Mouse (Mus musculus) hindbrain, embryonic 12.5 days (tissue): Measurements from ENCODE around the gene Pikfyve. TPM values are rescaled to one million over a fixed set of nuclear protein-coding genes. Genes with fewer than 3 reads are reported as not detected.
A peak's percentile ranks its signal among the peaks of the same experiment; 100 is the strongest.

Source experiments
- ATAC-seq: fragments of 200-750 bp; cut with Nextera tagmentation; 2 replicates; pipeline ENCODE4 v1.8.0; 2017; ENCODE audit warnings: moderate TSS enrichment; ENCODE audit not compliant: low FRiP score
- H3K27ac ChIP-seq: fragments of 300-500 bp; sonication (generic); 2 replicates; pipeline ENCODE4 v1.5.1; 2016; ENCODE audit warnings: mild to moderate bottlenecking
- H3K27me3 ChIP-seq: fragments of 300-500 bp; sonication (generic); 2 replicates; pipeline ENCODE4 v1.6.1; 2016; ENCODE audit warnings: mild to moderate bottlenecking
- H3K36me3 ChIP-seq: fragments of 300-500 bp; sonication (generic); 2 replicates; pipeline ENCODE4 v1.6.1; 2016; ENCODE audit warnings: mild to moderate bottlenecking
- H3K4me1 ChIP-seq: fragments of 300-500 bp; sonication (generic); 2 replicates; pipeline ENCODE4 v1.6.1; 2016
- H3K4me2 ChIP-seq: fragments of 300-500 bp; sonication (generic); replicated peaks from 2 replicates; pipeline ENCODE4 v1.6.1; 2016; ENCODE audit warnings: mild to moderate bottlenecking
- H3K4me3 ChIP-seq: fragments of 300-500 bp; sonication (generic); 2 replicates; pipeline ENCODE4 v1.5.1; 2016; ENCODE audit warnings: mild to moderate bottlenecking
- H3K9ac ChIP-seq: fragments of 300-500 bp; sonication (generic); 2 replicates; pipeline ENCODE4 v1.6.1; 2016; ENCODE audit warnings: mild to moderate bottlenecking, moderate library complexity
- H3K9me3 ChIP-seq: fragments of 300-500 bp; sonication (generic); replicated peaks from 2 replicates; pipeline ENCODE4 v1.6.1; 2016; ENCODE audit warnings: mild to moderate bottlenecking
- WGBS: fragments of 180-500 bp; shearing (Covaris S2); methylation state at CpG from one replicate; pipeline ENCODE4 v1.1.7; 2016; 5-methylcytosine and 5-hydroxymethylcytosine counted together
- polyA plus RNA-seq: library from polyadenylated mRNA; unstranded; fragments of >200 nt; fragmentation: Nextera tagmentation; extraction: Ambion mirVana; gene quantifications from 2 replicates; pipeline ENCODE4 v1.2.1, GENCODE M21; 2016

The Pikfyve gene
- polyA plus RNA-seq, 1 experiment from 2014 or later: 18.9 TPM

- H3K9me3 ChIP-seq: no peaks in the 10 kb centered on the region
- no peaks in the 10 kb centered on the region for H3K27me3 ChIP-seq
- H3K4me1 ChIP-seq: no peaks in the 10 kb centered on the region
- H3K9ac ChIP-seq: no peak overlapping the region
- H3K27ac ChIP-seq: no peak overlapping the region
- H3K4me3 ChIP-seq: no peak overlapping the region
- no peak for ATAC-seq
- 70% methylated on average over 3 of the region's 3 CpGs for WGBS
- 0 out of 2 replicates have a peak, but pooled peaks cover 3% of the 10 kb centered on the region for H3K36me3 ChIP-seq
- no peak overlapping the region for H3K4me2 ChIP-seq
Observed at GRCm38 (mm10) chr1:65280461-65280860, 94.0 kb downstream of the Pikfyve start.

DNA sequence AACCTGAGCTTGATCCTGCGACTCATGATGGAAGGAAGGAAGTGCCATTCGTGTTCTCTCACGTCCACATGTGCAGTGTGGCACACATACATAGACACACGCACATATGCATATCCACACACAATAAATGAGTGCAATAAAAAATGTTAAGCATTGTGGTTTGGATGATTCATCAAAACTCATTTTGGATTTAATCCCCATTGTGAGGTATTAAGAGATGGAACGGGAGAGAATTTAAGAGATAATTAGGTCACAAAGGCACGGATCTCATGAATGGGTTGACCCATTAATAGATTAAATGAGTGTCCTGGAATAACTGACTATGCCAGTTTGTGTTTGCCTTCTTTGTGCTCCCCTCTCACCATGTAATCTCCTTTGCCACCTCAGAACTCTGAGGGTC lies 95.3 kb downstream of the Pikfyve start, which contains the start of gene Pth2r:
Pth2r (plus strand) TSS at position 301 of the 400 bp plus-strand sequence.
- no peak for ATAC-seq
- H3K9me3 ChIP-seq: no peaks in the 10 kb centered on the region
- H3K4me3 ChIP-seq: no peak within 1 kb of the TSS
- H3K27ac ChIP-seq: no peak within 1 kb of the TSS
- WGBS: 88% methylated on average over 6 of the region's 6 CpGs
- no peak within 1 kb of the TSS for H3K9ac ChIP-seq
- 0 out of 2 replicates have a peak, but pooled peaks cover 3% of the 10 kb centered on the region for H3K36me3 ChIP-seq
- H3K27me3 ChIP-seq: no peaks in the 10 kb centered on the region
- H3K4me2 ChIP-seq: no peak within 1 kb of the TSS
- H3K4me1 ChIP-seq: no peaks in the 10 kb centered on the region

GRCm38 (mm10) chr1:65282766-65283165 lies 96.3 kb downstream of the Pikfyve start:
- no peaks in the 10 kb centered on the region for H3K9me3 ChIP-seq
- no peak overlapping the region for H3K4me2 ChIP-seq
- no peak overlapping the region for H3K4me3 ChIP-seq
- no peaks in the 10 kb centered on the region for H3K27me3 ChIP-seq
- ATAC-seq: 0 out of 2 replicates have a peak, but pooled peaks have one; percentile 38
- 0 out of 2 replicates have a peak, but pooled peaks cover 2% of the 10 kb centered on the region for H3K36me3 ChIP-seq
- no peak overlapping the region for H3K9ac ChIP-seq
- no peaks in the 10 kb centered on the region for H3K4me1 ChIP-seq
- H3K27ac ChIP-seq: no peak overlapping the region
- 6% methylated on average over 6 of the region's 6 CpGs for WGBS

DNA sequence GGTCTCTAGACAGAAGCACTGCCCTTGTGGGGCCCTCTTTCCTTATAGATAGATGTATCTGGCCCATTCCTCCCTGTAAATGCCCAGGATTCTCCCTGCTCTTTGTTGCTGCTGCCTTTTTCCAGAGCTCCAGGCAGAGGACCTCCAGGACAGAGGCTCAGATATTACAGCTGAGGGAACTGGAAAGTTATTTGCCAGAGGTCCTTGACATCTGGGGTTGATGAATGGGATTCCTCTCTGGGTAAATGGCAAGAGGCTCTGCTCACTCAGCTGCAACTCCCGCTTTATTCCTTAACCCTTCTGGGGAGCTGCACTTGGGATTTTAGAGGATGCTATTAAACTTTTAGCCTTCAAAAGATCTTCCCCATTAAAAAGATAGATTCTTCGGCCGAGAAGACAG lies 122.0 kb downstream of the Pikfyve start:
- no peak overlapping the region for H3K4me3 ChIP-seq
- H3K4me2 ChIP-seq: no peak overlapping the region
- no peaks in the 10 kb centered on the region for H3K36me3 ChIP-seq
- H3K9me3 ChIP-seq: no peaks in the 10 kb centered on the region
- H3K27ac ChIP-seq: no peak overlapping the region
- 69% methylated on average over 3 of the region's 3 CpGs for WGBS
- H3K27me3 ChIP-seq: peaks cover 25% of the 10 kb centered on the region
- peaks cover 10% of the 10 kb centered on the region for H3K4me1 ChIP-seq
- ATAC-seq: no peak
- no peak overlapping the region for H3K9ac ChIP-seq

- Histone ChIP-seq H3K27me3 (peaks cover 25% of the 10 kb centered on the region), H3K9me3 (no peaks in the 10 kb centered on the region), H3K4me3 (peak overlapping the region; percentile 40), H3K27ac (no peak overlapping the region), H3K36me3 (no peaks in the 10 kb centered on the region), H3K9ac (peak overlapping the region; percentile 49), H3K4me2 (peak overlapping the region; percentile 90), H3K4me1 (peaks cover 10% of the 10 kb centered on the region)
- WGBS: 2% methylated on average over 29 of the region's 29 CpGs
- ATAC-seq: peak; percentile 69
Observed at GRCm38 (mm10) chr1:65311214-65311933, 124.9 kb downstream of the Pikfyve start.

DNA sequence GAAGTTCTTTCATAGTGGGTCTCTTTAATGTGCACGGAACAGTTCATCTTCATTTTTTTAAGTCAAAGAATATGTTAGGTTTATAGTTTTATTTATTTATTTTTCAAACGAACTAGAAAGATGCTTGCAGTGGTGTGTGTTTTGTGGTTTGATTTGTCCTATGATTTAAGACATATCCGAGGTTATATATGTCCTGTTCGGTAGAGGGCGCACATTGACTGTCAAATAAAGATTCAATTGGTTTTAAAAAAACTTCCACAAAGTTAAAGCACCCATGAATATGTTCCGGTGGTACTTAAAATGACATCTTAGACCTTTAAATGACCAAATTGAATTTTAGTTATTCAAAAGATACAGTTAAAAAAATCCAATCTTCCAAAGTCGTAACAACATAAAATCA lies 125.6 kb downstream of the Pikfyve start:
- Histone ChIP-seq H3K4me2 (peak overlapping the region; percentile 90), H3K9ac (no peak overlapping the region), H3K27ac (no peak overlapping the region), H3K9me3 (no peaks in the 10 kb centered on the region), H3K36me3 (no peaks in the 10 kb centered on the region), H3K4me1 (peaks cover 10% of the 10 kb centered on the region), H3K27me3 (peaks cover 25% of the 10 kb centered on the region), H3K4me3 (peak overlapping the region; percentile 40)
- no peak for ATAC-seq
- 14% methylated on average over 7 of the region's 7 CpGs for WGBS

DNA sequence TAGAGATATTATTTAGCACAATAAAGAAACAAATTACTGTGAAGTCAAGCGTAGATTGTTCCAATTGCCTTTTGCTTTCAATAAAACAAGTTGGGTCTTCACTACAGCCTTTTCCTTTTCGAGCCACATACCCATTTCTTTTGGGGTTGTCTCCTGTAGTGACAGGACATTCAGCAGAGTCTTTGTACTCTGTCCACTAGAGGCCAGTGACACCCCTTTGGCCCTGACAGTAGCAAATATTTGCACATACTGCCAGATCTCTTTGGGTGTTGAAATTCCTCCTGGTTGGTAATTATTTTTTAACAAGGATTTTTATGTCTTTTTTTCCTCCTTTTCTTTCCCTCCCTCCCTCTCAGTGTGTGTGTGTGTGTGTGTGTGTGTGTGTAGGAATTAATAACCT lies 126.4 kb downstream of the Pikfyve start:
- WGBS: 57% methylated on average over 2 of the region's 2 CpGs
- Histone ChIP-seq H3K9me3 (no peaks in the 10 kb centered on the region), H3K27ac (no peak overlapping the region), H3K27me3 (peaks cover 25% of the 10 kb centered on the region), H3K4me3 (no peak overlapping the region), H3K4me1 (peaks cover 10% of the 10 kb centered on the region), H3K36me3 (no peaks in the 10 kb centered on the region), H3K9ac (no peak overlapping the region), H3K4me2 (no peak overlapping the region)
- ATAC-seq: no peak

DNA sequence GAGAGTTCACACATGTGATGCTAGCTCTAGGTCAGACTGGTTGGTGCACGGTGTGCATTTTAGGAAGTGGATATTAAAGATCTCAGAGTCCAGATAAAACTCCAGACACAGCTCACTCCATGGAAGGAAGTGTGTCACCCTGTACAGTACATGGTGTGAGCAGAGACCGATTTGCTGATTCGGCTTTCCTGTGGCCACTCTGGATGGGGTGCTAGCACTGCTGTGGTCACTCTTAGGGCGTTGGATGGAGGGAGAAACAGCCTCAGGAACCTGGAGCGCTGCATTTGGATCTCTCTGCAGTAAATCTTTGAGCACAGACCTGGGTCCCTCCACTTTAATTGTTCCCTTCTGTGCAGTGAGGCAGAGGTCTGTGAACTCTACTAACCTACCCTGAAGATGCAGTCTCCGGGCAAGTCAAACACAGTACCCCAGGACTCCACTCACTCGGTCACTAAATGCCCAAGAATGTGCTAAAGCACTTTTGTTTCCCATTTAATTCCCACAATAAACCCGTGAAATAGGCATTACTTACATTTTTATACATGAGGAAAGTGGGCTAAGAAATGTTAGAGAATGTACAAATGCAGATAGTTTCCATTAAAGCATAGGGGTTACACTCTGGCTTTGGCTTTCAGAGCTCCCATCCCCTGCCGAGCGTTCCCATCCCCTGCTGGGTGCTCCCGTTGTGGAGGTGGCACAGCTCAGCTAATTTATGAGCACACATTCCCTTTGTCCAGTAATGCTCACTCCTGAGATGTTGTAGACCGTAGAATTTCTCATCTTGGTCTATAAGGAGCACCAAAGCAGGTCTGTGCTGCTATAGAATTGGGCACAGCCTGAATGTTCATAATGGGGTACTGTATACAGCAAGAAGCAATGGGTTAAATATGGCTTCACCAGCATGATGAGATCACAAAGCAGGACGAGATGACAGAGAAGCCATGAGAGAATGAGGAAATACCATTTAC lies 127.9 kb downstream of the Pikfyve start:
- WGBS: 56% methylated on average over 13 of the region's 13 CpGs
- Histone ChIP-seq H3K27ac (no peak overlapping the region), H3K9ac (no peak overlapping the region), H3K27me3 (peaks cover 20% of the 10 kb centered on the region), H3K4me1 (peaks cover 10% of the 10 kb centered on the region), H3K9me3 (no peaks in the 10 kb centered on the region), H3K4me2 (no peak overlapping the region), H3K36me3 (no peaks in the 10 kb centered on the region), H3K4me3 (no peak overlapping the region)
- ATAC-seq: peak; percentile 38; the same call in 1 of the 2 replicates

DNA sequence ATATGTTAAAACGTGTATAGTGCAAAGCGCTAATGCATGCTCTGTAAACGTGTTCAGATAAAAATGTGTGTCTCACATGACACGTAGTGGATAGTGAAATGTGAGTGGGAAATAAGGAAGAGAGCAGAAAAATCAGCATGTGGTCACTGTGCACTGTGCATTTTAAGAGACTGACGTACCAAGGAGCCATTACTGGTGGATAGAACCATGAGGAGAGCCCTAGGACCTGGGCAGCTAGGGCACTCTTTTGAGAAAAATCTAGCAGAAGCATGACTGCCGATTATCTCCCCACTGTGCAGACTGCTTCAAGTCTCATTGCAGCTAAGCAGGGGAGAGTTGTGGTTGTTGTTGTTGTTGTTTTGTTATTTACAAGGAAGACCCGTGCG lies 128.5 kb downstream of the Pikfyve start:
- H3K9me3 ChIP-seq: no peaks in the 10 kb centered on the region
- H3K27ac ChIP-seq: no peak overlapping the region
- no peaks in the 10 kb centered on the region for H3K36me3 ChIP-seq
- no peak overlapping the region for H3K9ac ChIP-seq
- H3K4me3 ChIP-seq: no peak overlapping the region
- H3K27me3 ChIP-seq: peaks cover 19% of the 10 kb centered on the region
- WGBS: 73% methylated on average over 8 of the region's 8 CpGs
- ATAC-seq: no peak
- H3K4me2 ChIP-seq: no peak overlapping the region
- H3K4me1 ChIP-seq: peaks cover 10% of the 10 kb centered on the region

Other genes with a start within 250 kb of the Pikfyve start
- 11.8 and 13.4 TPM in 2 replicates for gene Plekhm3, start 229.9 kb upstream of the Pikfyve start, polyA plus RNA-seq
- gene Akr1cl, start 153.9 kb upstream of the Pikfyve start, polyA plus RNA-seq: 0.29 and 0.41 TPM in 2 replicates
- gene Cryge, start 135.5 kb upstream of the Pikfyve start, polyA plus RNA-seq: not detected in 2 replicates
- gene Crygd, start 123.2 kb upstream of the Pikfyve start, polyA plus RNA-seq: not detected in 2 replicates
- gene Crygc, start 113.0 kb upstream of the Pikfyve start, polyA plus RNA-seq: not detected in 2 replicates
- not detected in 2 replicates for gene Crygb, start 104.4 kb upstream of the Pikfyve start, polyA plus RNA-seq
- gene Cryga, start 83.3 kb upstream of the Pikfyve start, polyA plus RNA-seq: not detected in 2 replicates
- not detected in 2 replicates for gene Gm28845, start 67.1 kb upstream of the Pikfyve start, polyA plus RNA-seq
- 0.39 and 0.42 TPM in 2 replicates for gene D630023F18Rik, start 63.5 kb upstream of the Pikfyve start, polyA plus RNA-seq
- gene Idh1, start 183 bp upstream of the Pikfyve start, polyA plus RNA-seq: 383 and 401 TPM in 2 replicates
- 1.0 and 1.5 TPM in 2 replicates for gene Pth2r, start 95.4 kb downstream of the Pikfyve start, polyA plus RNA-seq